Mouse (Mus musculus) kidney, postnatal 36 days (tissue): ENCODE measurements around the gene Rrad.

Experiments
- DNase-seq, 2 experiments: peaks; one replicate each; pipeline ENCODE4 v3.0.0; 2021 to 2022; ENCODE audit warnings: mixed read lengths in 2 of 2

Rrad gene

GRCm38 (mm10) chr8:104611613-104612012, 19.5 kb downstream of the Rrad start:
- DNase-seq: no peak

GRCm38 (mm10) chr8:104610185-104610766, 20.9 kb downstream of the Rrad start:
- DNase-seq: no peak

DNA sequence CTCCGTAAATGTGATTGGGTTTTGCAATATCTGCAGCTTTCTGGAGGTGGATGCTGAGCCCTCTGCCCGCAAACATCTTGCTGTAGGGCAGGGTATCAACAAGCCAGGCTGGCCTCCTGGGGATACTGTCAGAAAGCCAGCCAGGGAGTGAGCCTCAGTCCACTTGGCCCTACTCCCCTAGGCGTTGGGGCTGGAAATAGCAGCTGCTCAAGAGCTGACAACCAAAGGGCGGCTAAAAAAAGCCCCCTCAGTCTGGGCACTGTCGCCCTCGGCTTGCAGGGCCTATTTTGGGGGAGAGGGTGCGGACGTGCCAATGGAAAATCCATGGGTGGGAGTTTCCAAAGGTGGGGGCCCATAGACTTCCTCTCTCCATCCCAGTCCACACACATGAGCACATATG, 21.9 kb downstream of the Rrad start:
- no peak for DNase-seq

GRCm38 (mm10) chr8:104607944-104608343, 23.2 kb downstream of the Rrad start:
- no peak for DNase-seq

- DNase-seq: no peak
Measured at GRCm38 (mm10) chr8:104606329-104606728, 24.8 kb downstream of the Rrad start.

- no peak for DNase-seq
Measured at GRCm38 (mm10) chr8:104603245-104603593, 27.9 kb downstream of the Rrad start.

- DNase-seq: peak; percentile 93
Measured at GRCm38 (mm10) chr8:104602468-104603244, 28.5 kb downstream of the Rrad start.

GRCm38 (mm10) chr8:104601941-104602371, 29.2 kb downstream of the Rrad start:
- peak in 1 of 2 experiments; percentile 56 for DNase-seq

- DNase-seq: no peak
Measured at GRCm38 (mm10) chr8:104601386-104601785, 29.7 kb downstream of the Rrad start.

DNA sequence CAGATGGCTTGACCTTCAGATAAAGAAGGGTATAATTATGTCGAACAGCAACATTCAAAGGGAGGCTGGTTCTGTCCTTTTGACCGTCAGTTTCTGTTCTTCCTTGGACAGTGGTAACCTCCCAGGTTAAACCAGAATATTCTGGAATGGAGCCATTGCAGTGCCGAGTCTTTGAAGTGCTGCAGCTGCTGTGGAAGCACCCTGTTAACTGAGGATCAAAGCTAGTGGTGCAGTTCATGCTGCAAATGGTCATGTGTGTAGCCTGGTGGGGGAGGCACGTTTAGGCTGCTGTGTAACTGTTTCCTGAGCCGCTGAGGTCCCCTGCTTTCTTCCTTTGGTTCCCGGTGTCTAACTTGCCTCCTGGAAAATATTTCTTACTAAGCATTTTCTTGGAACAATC, 32.6 kb downstream of the Rrad start:
- DNase-seq: peak; percentile 78 to 81

DNA sequence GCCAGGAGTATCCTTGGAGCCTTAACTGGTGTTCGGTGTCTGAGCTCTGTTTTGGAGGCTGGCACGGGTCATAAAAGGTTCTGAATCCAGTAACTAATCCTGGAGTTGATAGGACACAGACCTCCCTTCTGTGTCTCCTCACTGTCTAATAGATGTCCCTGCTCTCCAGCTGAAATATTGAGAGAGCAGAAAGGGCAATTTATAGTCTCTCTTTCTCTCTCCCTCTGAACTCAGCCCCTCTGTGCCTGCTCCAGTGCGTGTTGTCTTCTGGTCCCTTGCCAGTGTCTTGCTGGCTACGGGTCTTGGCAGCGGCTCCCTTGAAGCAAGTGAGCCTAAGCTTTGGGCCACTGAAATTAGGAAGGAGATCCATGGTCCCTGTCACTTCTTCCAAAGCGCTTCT, 33.5 kb downstream of the Rrad start:
- DNase-seq: peak; percentile 69 to 72

- DNase-seq: peak; percentile 54 to 67
Measured at GRCm38 (mm10) chr8:104595773-104596536, 35.2 kb downstream of the Rrad start.

DNA sequence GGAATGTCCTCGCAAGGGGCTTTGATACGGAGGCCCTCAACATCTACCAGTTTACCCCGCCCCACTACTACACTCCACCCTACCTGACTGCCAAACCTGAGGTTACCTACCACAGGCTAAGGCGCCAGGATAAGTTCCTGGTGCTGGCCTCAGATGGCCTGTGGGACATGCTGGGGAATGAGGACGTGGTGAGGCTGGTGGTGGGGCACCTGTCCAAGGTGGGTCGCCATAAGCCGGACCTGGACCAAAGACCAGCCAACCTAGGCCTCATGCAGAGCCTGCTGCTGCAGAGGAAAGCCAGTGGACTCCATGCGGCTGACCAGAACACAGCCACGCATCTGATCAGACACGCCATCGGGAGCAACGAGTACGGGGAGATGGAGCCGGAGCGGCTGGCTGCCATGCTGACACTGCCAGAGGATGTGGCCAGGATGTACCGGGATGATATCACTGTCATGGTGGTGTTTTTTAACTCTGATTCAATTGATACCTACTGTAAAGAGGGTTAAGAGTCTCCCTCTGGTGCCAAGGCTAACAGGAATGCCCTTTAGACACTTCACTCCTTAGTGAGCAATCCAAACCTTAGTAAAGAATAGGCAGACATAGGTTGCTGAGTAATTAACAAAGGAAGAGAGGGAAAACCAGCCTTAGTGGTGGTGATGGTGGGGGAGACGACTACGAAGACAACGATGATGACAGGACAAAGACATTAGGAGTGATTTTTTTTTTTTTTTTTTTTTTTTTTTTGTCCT, 36.3 kb downstream of the Rrad start:
- no peak for DNase-seq

- DNase-seq: no peak
Measured at GRCm38 (mm10) chr8:104593536-104594325, 37.4 kb downstream of the Rrad start.

- DNase-seq: no peak
Measured at GRCm38 (mm10) chr8:104592566-104592965, 38.6 kb downstream of the Rrad start.

- peak; percentile 49 to 71 for DNase-seq
Measured at GRCm38 (mm10) chr8:104591856-104592255, 39.3 kb downstream of the Rrad start.

- peak; percentile 92 to 96 for DNase-seq
Measured at GRCm38 (mm10) chr8:104591133-104591834, 39.8 kb downstream of the Rrad start, which contains the start of gene Pdp2. TSS of gene Pdp2 (plus strand) at chr8:104591451.

DNA sequence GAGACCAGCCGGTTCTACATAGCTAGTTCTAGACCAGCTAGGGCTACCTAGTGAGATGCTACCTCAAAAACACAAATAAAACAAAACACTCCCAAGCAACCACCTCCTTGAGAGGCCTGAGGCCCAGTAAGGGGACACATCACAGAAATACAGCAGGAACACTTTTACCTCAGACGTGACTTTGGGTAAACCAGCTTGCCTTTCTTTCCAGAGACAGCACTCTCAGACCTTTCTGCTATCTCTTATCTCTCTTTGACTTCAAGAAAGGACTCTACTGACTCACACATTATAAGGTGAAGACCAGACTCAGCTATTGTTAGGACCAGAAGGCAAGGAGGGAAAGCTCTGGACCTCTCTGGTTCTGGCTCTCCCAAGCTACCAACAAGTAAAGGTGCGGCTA, 40.8 kb downstream of the Rrad start:
- no peak for DNase-seq

- no peak for DNase-seq
Measured at GRCm38 (mm10) chr8:104584522-104584921, 46.6 kb downstream of the Rrad start.
